Mouse (Mus musculus): ENCODE measurements at regions not wholly inside any gene's neighbourhood (a gene's known extent, or its start where the extent isn't known, plus 50 kb on each side); places are given as distances from the start of the nearest gene placed in this dataset.

- intact Hi-C loops (cut with DNase I), result no loop called here
- peak in 1 of 2 experiments; percentile 8 for DNase-seq (ENCODE audit: low spot score in 2 of 2)
Observed at GRCm38 (mm10) chrX:85481326-85481725, 92.5 kb upstream of the Tab3 start.

GRCm38 (mm10) chrX:85496943-85497342 lies 76.9 kb upstream of the Tab3 start:
- intact Hi-C loops (cut with DNase I), result loop anchor here (2.0 kb wide), 1 partner anchor 150 kb away; no protein-coding TSS in a partner anchor
- DNase-seq (ENCODE audit: low spot score in 2 of 2), result peak in 1 of 2 experiments; percentile 13
